Mouse (Mus musculus) layer of hippocampus, postnatal 10 days (tissue): ENCODE measurements around the gene Acsm4. TPM values are rescaled to one million over a fixed set of nuclear protein-coding genes. Genes with fewer than 3 reads are reported as not detected.
"Not testable (repeated sequence)": the region's sequence is repeated elsewhere in the genome, so short reads cannot be mapped to it uniquely, and the experiment has no call there.

ENCODE experiments used
- DNase-seq, 2 experiments: peaks; one replicate each; pipeline ENCODE4 v3.0.0; 2021; ENCODE audit warnings: low spot score in 2 of 2
- long read RNA-seq: library from polyadenylated mRNA; stranded (forward); transcript quantifications from one replicate; pipeline ENCODE4 v2.0.0, GENCODE M21; 2023
- total RNA-seq, 2 experiments: library from RNA; stranded (reverse); gene quantifications; 2 replicates each; pipeline ENCODE4 v1.2.3; 2021

Acsm4 gene
- not detected for total RNA-seq
- long read RNA-seq, result 0 reads

GRCm38 (mm10) chr7:119689726-119690125, at the start of gene Acsm4:
Acsm4 (plus strand) TSS chr7:119690026.
- no peak for DNase-seq

GRCm38 (mm10) chr7:119642307-119642706, 47.5 kb upstream of the Acsm4 start:
- no peak for DNase-seq

GRCm38 (mm10) chr7:119667893-119668292, 21.9 kb upstream of the Acsm4 start:
- no peak for DNase-seq

DNA sequence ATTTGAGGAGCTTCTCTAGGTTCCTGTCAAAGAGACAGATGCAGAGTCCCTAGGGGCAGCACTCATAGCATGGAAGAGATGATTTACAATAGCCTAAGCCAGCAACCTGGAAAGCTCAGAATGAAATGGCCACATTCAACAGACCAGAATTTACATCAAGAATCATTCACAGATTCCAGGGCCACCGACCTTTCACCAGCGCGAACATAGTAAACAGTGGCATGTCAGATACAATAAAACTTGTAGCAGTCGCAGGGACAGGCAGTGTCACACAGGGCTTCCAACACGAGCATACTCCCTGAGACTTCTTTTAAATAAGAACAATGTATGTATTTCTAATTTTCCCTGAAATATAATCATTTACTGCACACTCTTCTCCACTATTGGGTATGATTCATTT, 19.4 kb upstream of the Acsm4 start:
- no peak for DNase-seq

- peak; percentile 14 to 29 for DNase-seq
These were observed 18.9 kb upstream of the Acsm4 start for GRCm38 (mm10) chr7:119670925-119671324.

GRCm38 (mm10) chr7:119673465-119673864, 16.4 kb upstream of the Acsm4 start:
- peak; percentile 33 to 64 for DNase-seq

GRCm38 (mm10) chr7:119680107-119680506, 9.7 kb upstream of the Acsm4 start:
- no peak for DNase-seq

DNA sequence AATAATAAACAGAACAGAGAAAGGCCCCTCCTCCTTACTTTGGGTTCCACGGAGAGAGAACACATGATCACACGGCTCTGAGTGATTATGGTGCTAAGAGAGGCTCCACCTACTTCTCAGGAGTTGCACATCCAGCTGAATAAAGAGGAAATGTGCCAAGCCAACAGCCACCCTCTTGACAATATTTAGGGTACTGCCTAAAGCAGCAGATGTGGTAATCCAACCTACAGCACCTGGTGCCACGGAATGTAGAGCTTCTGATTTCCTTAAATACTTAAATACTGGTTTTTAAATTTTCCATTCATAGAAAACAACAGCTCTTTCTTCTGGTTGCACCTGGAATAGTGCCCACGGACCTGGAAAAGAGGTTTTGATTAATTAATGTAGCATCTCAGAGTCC, 7.1 kb upstream of the Acsm4 start:
- DNase-seq, result no peak

DNA sequence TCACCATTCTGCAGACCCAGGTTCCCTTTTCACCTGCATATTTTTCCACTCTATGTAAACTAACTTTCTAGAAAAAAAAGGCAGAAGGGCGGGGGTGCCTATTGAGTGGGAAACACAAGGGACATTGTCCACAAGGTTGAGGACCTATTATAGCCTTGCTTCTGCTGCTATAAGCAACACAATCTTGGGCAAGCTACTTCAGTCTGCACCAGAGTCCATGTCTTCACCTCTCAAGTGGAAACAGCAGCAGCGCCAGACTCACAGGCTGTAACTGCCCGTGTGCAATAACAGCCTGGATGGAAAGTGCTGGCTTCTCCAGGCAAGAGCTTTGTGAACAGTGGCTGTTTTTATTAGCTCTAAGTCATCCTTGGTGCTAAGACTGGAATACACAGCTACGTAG, 2.5 kb downstream of the Acsm4 start:
- no peak for DNase-seq

- no peak for DNase-seq
These were observed 5.1 kb downstream of the Acsm4 start for GRCm38 (mm10) chr7:119694926-119695325.

DNA sequence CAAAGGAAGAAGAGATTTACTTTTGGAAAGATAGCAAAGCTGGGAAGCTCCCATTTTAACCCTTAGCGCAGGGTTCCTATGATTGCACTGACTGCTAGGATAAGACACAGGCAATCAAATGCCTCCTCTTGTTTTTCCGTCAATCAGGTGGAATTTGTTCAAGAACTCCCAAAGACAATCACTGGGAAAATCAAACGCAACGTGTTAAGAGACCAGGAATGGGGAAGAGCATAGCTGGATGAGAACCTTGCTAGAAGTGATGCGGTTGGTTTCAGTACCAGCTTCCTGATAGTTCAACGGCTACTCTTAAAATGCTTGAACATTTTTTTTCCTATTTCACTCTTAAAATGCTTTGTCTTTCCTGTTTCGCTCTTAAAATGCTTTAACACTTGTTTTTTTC, 24.3 kb downstream of the Acsm4 start:
- DNase-seq, result no peak

DNA sequence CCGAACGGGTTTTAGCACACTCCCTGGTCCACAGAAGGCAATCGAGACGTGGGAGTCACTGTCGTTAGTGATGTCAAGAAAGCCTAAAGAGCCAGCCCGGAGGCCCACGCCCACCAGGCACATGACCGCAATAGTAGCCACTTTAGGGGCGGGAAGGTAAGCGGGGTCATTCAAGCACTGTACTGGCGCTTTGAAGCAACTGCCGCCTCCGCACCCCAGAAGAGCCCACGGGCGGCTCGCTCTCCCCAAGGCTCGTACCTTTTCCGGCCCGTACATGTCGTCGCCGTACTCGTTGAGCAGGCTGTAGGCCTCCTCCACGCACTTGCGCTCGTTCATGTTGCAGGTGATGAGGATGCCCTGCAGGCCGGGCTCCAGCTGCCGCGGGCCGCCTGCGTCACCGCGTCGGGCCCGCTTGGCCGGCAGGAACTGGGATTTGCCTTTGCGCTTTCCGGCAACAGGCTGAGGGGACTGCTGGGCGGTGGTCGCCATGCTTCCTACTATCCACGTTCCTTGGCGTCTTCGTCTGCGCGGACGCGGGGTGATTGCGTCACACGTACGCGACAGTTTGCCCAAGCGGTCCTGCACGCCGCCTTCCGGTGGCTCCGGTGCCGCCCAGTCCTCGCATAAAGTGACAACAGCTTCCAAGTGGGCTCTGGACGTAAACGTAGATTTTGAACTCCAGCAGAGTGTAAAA, 30.6 kb downstream of the Acsm4 start, which contains the start of gene Thumpd1:
Thumpd1 (minus strand) TSS at position 546 of the 694 bp plus-strand sequence.
- DNase-seq, result peak; percentile 98

DNA sequence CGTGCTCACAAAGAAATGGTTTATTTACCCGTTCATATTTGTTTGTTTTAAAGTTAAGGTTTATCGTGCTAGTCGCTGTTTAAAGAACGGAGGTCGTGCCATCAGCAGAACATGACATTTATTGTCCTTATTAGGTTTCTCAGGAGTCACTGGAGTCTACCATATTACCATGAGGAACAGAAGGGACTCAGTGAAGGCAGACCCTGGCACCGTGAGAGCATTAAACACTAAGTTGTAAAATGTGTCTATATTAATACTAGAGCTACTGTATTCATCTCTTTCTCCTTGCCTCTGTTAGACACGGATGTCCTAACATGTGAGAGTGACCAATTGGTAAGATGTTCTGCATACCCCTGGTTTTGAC, 31.1 kb downstream of the Acsm4 start:
- DNase-seq, result peak in 1 of 2 experiments; percentile 10

DNA sequence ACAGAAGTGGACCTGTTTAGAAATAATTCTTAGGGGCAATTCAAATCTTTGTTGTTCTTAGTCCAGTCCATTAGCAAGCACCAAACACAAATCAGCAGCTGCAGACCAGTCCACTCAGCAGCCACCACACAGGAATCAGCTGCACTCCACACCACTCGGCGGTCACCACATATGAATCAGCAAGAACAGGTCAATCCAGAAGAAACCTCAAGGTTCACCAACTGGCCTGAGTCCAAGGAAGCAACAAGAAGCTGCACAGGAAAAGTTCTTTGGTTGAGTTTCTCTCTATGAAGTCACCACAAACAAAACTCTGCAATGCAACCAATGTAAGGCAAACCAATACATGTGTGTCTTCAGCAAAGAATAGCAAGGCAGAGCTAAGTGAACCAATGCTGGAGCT, 37.8 kb downstream of the Acsm4 start:
- DNase-seq, result no peak

GRCm38 (mm10) chr7:119731262-119731661, 41.4 kb downstream of the Acsm4 start:
- DNase-seq, result not testable (repeated sequence)

DNA sequence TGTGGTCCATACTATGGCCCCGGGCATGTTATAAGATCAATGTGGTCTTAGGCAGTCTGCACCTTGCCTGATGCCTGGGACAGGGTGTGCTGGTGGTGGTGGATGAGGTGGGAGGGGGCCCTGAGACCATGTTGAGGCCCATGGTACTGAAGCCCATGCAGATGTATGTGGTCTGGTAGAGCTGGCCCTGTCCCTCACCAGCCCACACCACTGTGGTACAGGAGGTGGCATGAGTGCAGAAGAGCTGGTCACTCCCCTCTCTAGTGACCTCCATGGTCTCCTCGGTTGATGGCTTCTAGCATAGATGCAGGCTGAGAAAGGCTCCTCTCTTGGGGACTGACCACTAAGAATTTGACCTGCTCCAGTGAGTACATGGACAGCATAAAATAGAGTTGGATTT, 49.1 kb downstream of the Acsm4 start:
- no peak for DNase-seq

GRCm38 (mm10) chr7:119739798-119740468, 50.1 kb downstream of the Acsm4 start:
- DNase-seq, result not testable (repeated sequence)

DNA sequence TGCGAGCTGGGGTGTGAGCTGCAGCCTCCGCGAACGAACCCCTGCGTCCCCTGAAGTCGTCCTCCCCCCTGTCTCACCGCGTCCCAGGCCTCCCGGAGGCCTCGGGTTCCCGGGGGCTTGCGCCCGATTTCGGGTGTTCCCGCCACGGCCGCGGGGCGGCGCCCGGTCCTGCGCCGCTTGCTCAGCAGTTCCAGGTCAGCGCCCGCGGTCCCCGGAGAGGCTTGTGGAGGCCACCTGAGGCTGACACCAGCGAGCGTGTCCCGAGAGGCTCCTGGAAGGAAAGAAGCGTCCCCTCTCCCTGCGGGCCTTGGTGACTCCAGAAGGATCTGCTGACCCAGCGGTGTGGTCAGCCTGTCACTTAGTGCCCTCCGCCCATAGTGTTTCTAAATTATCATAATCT, 54.5 kb downstream of the Acsm4 start:
- DNase-seq, result no peak

DNA sequence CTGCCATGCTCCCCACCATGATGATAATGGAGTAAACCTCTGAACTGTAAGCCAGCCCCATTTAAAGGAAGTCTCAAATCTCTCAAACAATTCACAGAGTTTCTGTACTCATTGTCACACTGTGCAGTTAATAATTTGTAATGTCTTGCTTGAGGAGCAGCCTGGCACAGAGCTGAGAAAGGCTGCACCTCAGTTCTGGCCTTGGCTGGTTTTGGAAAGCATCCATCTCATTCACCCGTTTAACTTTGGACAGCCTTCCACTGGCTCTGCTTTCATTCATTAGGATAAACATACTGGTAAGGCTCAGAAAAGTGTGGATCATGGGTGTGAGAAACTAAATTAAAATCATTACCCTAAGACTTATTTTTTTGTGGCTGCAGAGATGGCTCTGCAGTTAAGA, 56.0 kb downstream of the Acsm4 start:
- DNase-seq, result no peak

- no peak for DNase-seq
These were observed 58.9 kb downstream of the Acsm4 start for GRCm38 (mm10) chr7:119748761-119749160.

DNA sequence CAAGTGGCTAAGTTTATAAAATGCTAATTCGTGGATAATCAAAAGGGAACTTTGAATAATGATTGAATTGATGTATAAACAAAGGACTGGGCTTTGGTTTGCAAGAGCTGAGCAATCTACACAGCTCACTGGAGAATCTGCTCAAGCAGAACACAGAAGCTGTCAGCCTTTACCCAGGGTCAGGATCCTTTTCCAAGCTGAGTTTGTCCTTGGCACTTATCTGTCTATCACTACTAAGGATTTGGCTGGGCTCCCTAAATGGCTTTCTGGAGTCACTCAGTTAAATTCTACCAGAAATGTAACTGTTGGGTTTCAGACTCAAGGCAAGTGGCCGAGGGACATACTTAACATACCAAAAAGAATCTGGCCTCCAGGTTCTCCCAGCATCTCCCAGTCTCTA, 60.1 kb downstream of the Acsm4 start:
- DNase-seq, result no peak

GRCm38 (mm10) chr7:119753696-119754095, 63.9 kb downstream of the Acsm4 start:
- no peak for DNase-seq

- DNase-seq, result no peak
These were observed 70.7 kb downstream of the Acsm4 start, which contains the start of gene Acsm3 for GRCm38 (mm10) chr7:119760527-119760951. Acsm3 (plus strand) TSS chr7:119760923.
